Mouse (Mus musculus): ENCODE results near the gene Mas1.
"Not testable (repeated sequence)": the region's sequence is repeated elsewhere in the genome, so short reads cannot be mapped to it uniquely, and the experiment has no call there.

The Mas1 gene

GRCm38 (mm10) chr17:12868043-12868442 lies at the start of gene Mas1:
Gene Mas1, minus strand, starts transcription at chr17:12868143.
- DNase-seq: no peak

GRCm38 (mm10) chr17:12916588-12917380 lies 48.8 kb upstream of the Mas1 start:
- DNase-seq: peak; percentile 58 to 60

- peak; percentile 97 to 98 for DNase-seq
These were observed 48.1 kb upstream of the Mas1 start, which contains the start of gene Mrpl18 for GRCm38 (mm10) chr17:12915881-12916583. Gene Mrpl18, minus strand, starts transcription at chr17:12916345.

GRCm38 (mm10) chr17:12915488-12915880 lies 47.5 kb upstream of the Mas1 start, which contains the start of gene Tcp1:
Gene Tcp1, plus strand, starts transcription at chr17:12915701.
- DNase-seq: no peak

GRCm38 (mm10) chr17:12910391-12910790 lies 42.4 kb upstream of the Mas1 start:
- no peak for DNase-seq

- DNase-seq: no peak
These were observed 41.7 kb upstream of the Mas1 start, which contains the start of gene Pnldc1 for GRCm38 (mm10) chr17:12909361-12910280. Gene Pnldc1, minus strand, starts transcription at chr17:12910230.

- no peak for DNase-seq
These were observed 38.5 kb upstream of the Mas1 start for GRCm38 (mm10) chr17:12906436-12906835.

GRCm38 (mm10) chr17:12905810-12906209 lies 37.9 kb upstream of the Mas1 start:
- no peak for DNase-seq

- DNase-seq: no peak
These were observed 36.4 kb upstream of the Mas1 start for GRCm38 (mm10) chr17:12904349-12904748.

- DNase-seq: no peak
These were observed 35.7 kb upstream of the Mas1 start for GRCm38 (mm10) chr17:12903372-12904333.

GRCm38 (mm10) chr17:12902291-12902690 lies 34.3 kb upstream of the Mas1 start:
- DNase-seq: no peak

- not testable (repeated sequence) for DNase-seq
These were observed 30.7 kb upstream of the Mas1 start for GRCm38 (mm10) chr17:12898607-12899006.

GRCm38 (mm10) chr17:12897674-12898073 lies 29.7 kb upstream of the Mas1 start:
- DNase-seq: no peak

GRCm38 (mm10) chr17:12892033-12892432 lies 24.1 kb upstream of the Mas1 start:
- DNase-seq: no peak

GRCm38 (mm10) chr17:12891054-12891453 lies 23.1 kb upstream of the Mas1 start:
- DNase-seq: no peak

GRCm38 (mm10) chr17:12887021-12887775 lies 19.3 kb upstream of the Mas1 start:
- no peak for DNase-seq

- peak in 1 of 2 experiments; percentile 21 for DNase-seq
These were observed 18.7 kb upstream of the Mas1 start for GRCm38 (mm10) chr17:12886620-12887019.

GRCm38 (mm10) chr17:12881216-12881615 lies 13.3 kb upstream of the Mas1 start:
- no peak for DNase-seq

- peak; percentile 82 to 84 for DNase-seq
These were observed 12.2 kb upstream of the Mas1 start for GRCm38 (mm10) chr17:12880178-12880577.

- no peak for DNase-seq
These were observed 7.8 kb upstream of the Mas1 start, which contains the start of gene Mrgprh for GRCm38 (mm10) chr17:12875734-12876133. Gene Mrgprh, plus strand, starts transcription at chr17:12876034.
